Mouse (Mus musculus) left cerebral cortex, adult 6 months (tissue): ENCODE measurements around the gene Nosip. TPM values are rescaled to one million over a fixed set of nuclear protein-coding genes. Genes with fewer than 3 reads are reported as not detected.

Experiments used
- long read RNA-seq, 2 experiments: library from polyadenylated mRNA; unstranded; transcript quantifications; one replicate each; pipeline ENCODE4 v2.0.0; 2019 to 2020
- polyA plus RNA-seq: library from polyadenylated mRNA; unstranded; fragments of <200 nt; fragmentation: Nextera tagmentation; gene quantifications from 2 replicates; pipeline ENCODE4 v1.2.3, GENCODE M21; 2021

The Nosip gene
- 36.5 and 47.8 TPM in 2 replicates for polyA plus RNA-seq
- long read RNA-seq, experiment 1, transcript Nosip-202 (9 exons, 972 nt) = minor isoform, 6 of 75 reads
- long read RNA-seq, experiment 1, transcript Nosip-201 (9 exons, 1,814 nt) = major isoform, 52 of 75 reads
- long read RNA-seq, experiment 1, partial matches to known transcripts = 9 of 75 reads
- long read RNA-seq, experiment 1, other reads (novel, unspliced or antisense) = 8 of 75 reads
- long read RNA-seq, experiment 2, transcript Nosip-201 (9 exons, 1,814 nt) = major isoform, 28 of 39 reads
- long read RNA-seq, experiment 2, partial matches to known transcripts = 2 of 39 reads
- long read RNA-seq, experiment 2, other reads (novel, unspliced or antisense) = 8 of 39 reads

DNA sequence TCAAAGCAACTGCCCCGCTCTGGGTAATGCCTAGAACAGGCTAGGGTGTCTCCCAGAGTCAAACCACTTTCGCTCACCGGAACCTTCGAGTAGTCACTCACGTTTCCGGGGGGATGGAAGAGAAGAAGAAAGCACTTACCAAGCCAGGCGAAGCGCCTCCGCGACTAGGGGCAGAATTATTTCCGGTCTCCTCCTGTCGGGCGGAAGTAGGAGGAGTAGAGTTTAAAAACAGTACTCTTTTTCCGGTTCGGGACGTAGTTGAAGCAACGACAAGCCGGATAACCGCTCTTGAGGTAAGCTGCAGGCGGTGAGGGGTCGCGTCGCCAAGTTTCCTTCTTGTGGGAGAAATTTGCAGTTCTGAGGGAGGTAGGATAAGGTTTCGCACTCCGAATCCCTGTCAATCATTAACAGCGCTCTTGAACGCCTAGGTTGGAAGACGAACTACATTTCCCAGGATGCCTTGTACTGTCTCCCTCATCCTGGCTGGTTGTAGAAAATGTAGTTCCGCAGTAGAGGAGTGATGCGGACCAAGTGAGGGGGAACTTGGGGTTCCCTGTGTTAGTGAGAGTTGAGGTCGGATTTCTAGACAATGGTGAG is at the start of gene Nosip, which contains the start of gene Prrg2:
Nosip (plus strand) TSS at position 191 of the 597 bp plus-strand sequence.
Prrg2 (minus strand) TSS at position 439 of the 597 bp plus-strand sequence.

GRCm38 (mm10) chr7:45015957-45016612 is 46.1 kb upstream of the Nosip start, which contains the start of gene Scaf1:
TSS of gene Scaf1 (minus strand) at chr7:45016363.

DNA sequence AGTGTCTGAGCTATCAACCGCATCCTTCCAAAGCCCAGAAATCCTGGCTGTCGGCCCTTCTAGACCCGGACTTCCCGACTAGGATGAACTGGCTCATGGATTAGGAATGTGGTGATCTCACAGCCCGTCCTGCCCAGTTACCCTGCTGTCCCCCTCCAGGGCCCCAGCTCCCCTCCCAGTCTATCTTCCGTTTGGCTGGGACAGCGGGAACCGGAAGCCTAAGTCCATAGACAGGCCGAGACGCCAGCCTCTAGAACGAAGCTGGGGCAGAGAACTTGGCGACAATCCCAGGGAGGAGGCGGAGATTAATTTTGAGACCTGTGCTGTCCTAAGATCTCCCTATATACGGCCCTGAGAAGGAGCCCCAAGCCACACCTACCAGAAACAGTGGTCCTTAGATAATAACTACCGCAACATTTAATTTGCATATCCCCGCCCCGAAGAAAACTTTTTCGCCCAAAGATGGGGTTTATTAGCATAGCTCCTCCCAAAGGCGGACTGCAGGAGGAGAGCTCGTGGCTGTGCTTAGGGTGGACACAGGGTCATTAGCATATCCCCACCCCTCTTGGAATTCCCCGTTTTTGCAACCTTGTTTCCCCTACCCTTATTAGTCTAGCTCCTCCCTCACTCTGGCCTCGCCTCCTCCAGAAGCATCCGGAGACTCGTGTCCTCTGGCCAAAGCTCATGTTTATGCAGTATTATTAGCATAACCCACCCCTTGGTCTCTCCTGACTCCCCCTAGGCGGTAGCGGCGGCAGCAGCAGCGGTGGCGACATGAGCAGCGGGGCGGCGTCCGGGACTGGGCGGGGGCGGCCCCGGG is 44.8 kb upstream of the Nosip start, which contains the start of gene Rras:
Rras (plus strand) TSS at position 720 of the 820 bp plus-strand sequence.

DNA sequence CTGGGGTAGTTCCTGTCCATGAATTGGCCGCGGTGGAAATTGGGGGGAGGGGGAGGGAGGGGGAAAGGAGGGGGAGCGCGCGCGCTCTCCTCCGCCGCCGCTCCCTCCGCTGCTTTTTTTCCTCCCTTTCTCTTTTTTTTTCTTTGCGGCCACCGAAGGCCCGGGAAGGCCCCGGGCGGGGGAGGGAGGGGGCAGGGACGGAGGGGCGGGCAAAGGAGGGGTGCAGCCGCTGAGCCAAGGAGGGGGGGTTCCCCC is 9.4 kb upstream of the Nosip start, which contains the start of gene Prr12:
Prr12 (minus strand) TSS at position 20 of the 255 bp plus-strand sequence.

DNA sequence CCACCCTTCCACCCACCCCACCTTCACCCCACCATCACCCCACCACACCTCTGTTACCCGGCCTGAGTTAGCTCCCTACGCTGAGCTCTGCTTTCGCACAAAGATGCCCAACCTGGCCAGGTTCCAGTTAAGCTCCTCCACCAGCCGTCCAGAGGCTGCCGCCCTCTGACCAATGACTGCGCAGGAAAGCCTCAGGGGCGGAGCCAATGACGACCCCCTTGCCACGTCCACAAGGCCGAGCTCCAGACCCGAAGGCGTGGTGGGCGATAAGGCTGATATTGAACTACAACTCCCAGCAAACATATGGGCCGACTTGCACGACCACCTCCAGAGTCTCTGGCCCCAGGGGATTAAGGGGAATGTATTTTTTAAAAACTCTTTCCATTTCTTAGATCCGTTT is 29.8 kb downstream of the Nosip start, which contains the start of gene Rcn3:
Rcn3 (minus strand) TSS at position 174 of the 400 bp plus-strand sequence.

DNA sequence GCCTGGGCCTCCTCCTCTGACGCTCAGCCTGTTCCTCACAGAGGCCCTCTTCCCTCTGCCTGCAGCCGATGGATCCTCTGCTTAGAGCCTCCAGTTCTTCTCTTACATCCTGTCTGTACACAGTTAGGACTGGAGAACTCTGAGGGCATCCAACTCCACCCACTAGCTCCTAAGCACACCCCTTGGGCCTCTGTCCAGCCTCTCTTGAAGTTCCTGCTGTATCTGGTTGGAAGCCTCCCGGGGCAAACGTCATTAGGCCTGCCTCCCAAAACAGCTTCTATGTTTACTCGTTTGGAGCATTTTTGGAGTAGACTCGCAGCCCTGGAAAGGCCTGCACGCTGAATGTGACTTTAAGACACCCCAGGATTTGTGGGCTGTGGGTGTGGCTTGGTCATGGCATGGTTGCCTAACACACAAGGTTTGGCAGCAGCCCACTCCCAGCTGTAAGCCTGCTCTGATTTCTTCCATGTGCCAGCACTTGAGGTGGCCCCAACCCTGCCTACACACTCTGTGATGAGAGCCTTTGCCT is 41.5 kb downstream of the Nosip start, which contains the start of gene Fcgrt:
Fcgrt (minus strand) TSS at position 200 of the 529 bp plus-strand sequence.

DNA sequence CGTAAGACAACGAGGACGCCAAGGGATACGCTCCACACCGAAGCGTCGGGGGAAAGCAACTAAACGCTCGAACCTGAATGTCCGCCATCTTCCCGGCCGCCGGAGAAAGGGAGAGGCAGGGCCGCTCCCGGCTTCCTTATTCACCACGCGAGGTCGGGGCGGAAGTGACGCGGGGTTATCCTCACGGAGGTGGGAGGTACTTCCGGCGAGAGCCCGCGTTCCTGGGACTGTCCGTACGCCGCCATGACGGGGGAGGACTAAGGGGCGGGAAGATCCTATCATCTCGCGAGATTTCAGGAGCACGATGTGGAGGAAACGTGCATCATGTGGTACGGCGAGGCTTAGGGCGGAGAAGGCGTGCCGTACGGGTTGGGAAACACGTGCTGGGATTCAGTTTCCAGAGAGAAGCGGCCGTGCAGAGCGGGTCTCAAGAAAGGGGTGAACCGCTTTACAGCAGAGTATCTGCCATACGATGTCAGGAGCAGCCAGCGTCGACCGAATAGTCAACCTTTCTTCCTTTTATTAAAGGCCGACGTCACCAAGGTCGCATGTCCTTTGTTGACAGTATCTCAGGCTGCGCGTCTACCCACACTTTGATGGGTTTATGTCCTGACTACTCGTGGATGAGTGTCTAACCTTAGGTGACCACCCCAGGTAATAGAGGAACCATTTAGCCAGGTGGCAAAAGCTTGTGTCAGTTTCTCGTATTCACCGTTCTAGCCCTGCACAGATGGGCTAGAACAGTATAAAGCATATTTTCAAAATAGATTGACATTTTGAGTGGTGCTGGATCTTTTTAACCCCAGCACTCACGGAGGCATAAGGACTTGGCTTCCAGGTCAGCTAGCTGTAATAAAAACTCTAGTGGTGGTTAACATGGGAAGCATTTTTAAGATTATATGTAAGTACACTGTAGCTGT is 62.3 kb downstream of the Nosip start, which contains the start of gene Rps11:
Rps11 (minus strand) TSS at position 216 of the 920 bp plus-strand sequence.

Other genes starting within 250 kb of the Nosip start
- gene Nup62, start 246.3 kb upstream of the Nosip start, polyA plus RNA-seq = 9.7 and 11.8 TPM in 2 replicates
- 0.51 and 1.0 TPM in 2 replicates for gene Il4i1, start 246.0 kb upstream of the Nosip start, polyA plus RNA-seq
- gene Atf5, start 245.8 kb upstream of the Nosip start, polyA plus RNA-seq = 0.93 and 2.1 TPM in 2 replicates
- 31.0 and 50.0 TPM in 2 replicates for gene Akt1s1, start 213.4 kb upstream of the Nosip start, polyA plus RNA-seq
- gene Tbc1d17, start 213.3 kb upstream of the Nosip start, polyA plus RNA-seq = 48.7 and 69.5 TPM in 2 replicates
- 25.1 and 38.7 TPM in 2 replicates for gene Pnkp, start 205.3 kb upstream of the Nosip start, polyA plus RNA-seq
- 120 and 523 TPM in 2 replicates for gene Ptov1, start 192.6 kb upstream of the Nosip start, polyA plus RNA-seq
- 114 and 117 TPM in 2 replicates for gene Med25, start 169.7 kb upstream of the Nosip start, polyA plus RNA-seq
- 11.3 and 12.2 TPM in 2 replicates for gene Fuz, start 166.3 kb upstream of the Nosip start, polyA plus RNA-seq
- 27.8 and 116 TPM in 2 replicates for gene Ap2a1, start 132.9 kb upstream of the Nosip start, polyA plus RNA-seq
- gene Tsks, start 119.2 kb upstream of the Nosip start, polyA plus RNA-seq = 0.91 and 0.97 TPM in 2 replicates
- 48.7 and 54.3 TPM in 2 replicates for gene Cpt1c, start 87.6 kb upstream of the Nosip start, polyA plus RNA-seq
- 9.6 and 17.5 TPM in 2 replicates for gene Prmt1, start 75.9 kb upstream of the Nosip start, polyA plus RNA-seq
- 11.6 and 14.6 TPM in 2 replicates for gene Irf3, start 64.8 kb upstream of the Nosip start, polyA plus RNA-seq
- 2.0 and 2.6 TPM in 2 replicates for gene Bcl2l12, start 63.7 kb upstream of the Nosip start, polyA plus RNA-seq
- 61.4 and 61.9 TPM in 2 replicates for gene Scaf1, start 46.1 kb upstream of the Nosip start, polyA plus RNA-seq
- gene Rras, start 44.5 kb upstream of the Nosip start, polyA plus RNA-seq = 5.0 and 5.8 TPM in 2 replicates
- 3.6 and 6.1 TPM in 2 replicates for gene Prr12, start 9.5 kb upstream of the Nosip start, polyA plus RNA-seq
- gene Prrg2, start 248 bp downstream of the Nosip start, polyA plus RNA-seq = 11.7 and 12.1 TPM in 2 replicates
- gene Rcn3, start 29.8 kb downstream of the Nosip start, polyA plus RNA-seq = 9.5 and 14.4 TPM in 2 replicates
- 26.0 and 28.5 TPM in 2 replicates for gene Fcgrt, start 41.4 kb downstream of the Nosip start, polyA plus RNA-seq
- gene Rps11, start 62.0 kb downstream of the Nosip start, polyA plus RNA-seq = 1,227 and 1,374 TPM in 2 replicates
- 2,046 and 2,172 TPM in 2 replicates for gene Rpl13a, start 66.3 kb downstream of the Nosip start, polyA plus RNA-seq
- 0.14 TPM in 1 of 2 replicates, not detected in the other for gene Gm45713, start 73.8 kb downstream of the Nosip start, polyA plus RNA-seq
- gene Flt3l, start 74.0 kb downstream of the Nosip start, polyA plus RNA-seq = 0.70 and 0.99 TPM in 2 replicates
- 37.8 and 48.3 TPM in 2 replicates for gene Pih1d1, start 91.9 kb downstream of the Nosip start, polyA plus RNA-seq
- 4.8 TPM in 2 replicates for gene Aldh16a1, start 92.2 kb downstream of the Nosip start, polyA plus RNA-seq
- gene Slc17a7, start 101.5 kb downstream of the Nosip start, polyA plus RNA-seq = 45.6 and 104 TPM in 2 replicates
- 0.05 TPM in 1 of 2 replicates, not detected in the other for gene Gfy, start 117.1 kb downstream of the Nosip start, polyA plus RNA-seq
- gene Pth2, start 118.6 kb downstream of the Nosip start, polyA plus RNA-seq = not detected in 2 replicates
- gene Ccdc155, start 142.5 kb downstream of the Nosip start, polyA plus RNA-seq = 3.6 and 4.4 TPM in 2 replicates
- 41.8 and 55.2 TPM in 2 replicates for gene Dkkl1, start 149.7 kb downstream of the Nosip start, polyA plus RNA-seq
- gene Tead2, start 153.3 kb downstream of the Nosip start, polyA plus RNA-seq = 0.40 and 2.1 TPM in 2 replicates
- gene Cd37, start 176.7 kb downstream of the Nosip start, polyA plus RNA-seq = 9.9 and 10.6 TPM in 2 replicates
- gene Slc6a16, start 178.7 kb downstream of the Nosip start, polyA plus RNA-seq = 1.1 and 1.6 TPM in 2 replicates
- gene Slc6a21, start 215.1 kb downstream of the Nosip start, polyA plus RNA-seq = not detected in 2 replicates